Mouse (Mus musculus): ENCODE measurements around the gene Nr1d1.
"Not testable (repeated sequence)": the region's sequence is repeated elsewhere in the genome, so short reads cannot be mapped to it uniquely, and the experiment has no call there.

The Nr1d1 gene

DNA sequence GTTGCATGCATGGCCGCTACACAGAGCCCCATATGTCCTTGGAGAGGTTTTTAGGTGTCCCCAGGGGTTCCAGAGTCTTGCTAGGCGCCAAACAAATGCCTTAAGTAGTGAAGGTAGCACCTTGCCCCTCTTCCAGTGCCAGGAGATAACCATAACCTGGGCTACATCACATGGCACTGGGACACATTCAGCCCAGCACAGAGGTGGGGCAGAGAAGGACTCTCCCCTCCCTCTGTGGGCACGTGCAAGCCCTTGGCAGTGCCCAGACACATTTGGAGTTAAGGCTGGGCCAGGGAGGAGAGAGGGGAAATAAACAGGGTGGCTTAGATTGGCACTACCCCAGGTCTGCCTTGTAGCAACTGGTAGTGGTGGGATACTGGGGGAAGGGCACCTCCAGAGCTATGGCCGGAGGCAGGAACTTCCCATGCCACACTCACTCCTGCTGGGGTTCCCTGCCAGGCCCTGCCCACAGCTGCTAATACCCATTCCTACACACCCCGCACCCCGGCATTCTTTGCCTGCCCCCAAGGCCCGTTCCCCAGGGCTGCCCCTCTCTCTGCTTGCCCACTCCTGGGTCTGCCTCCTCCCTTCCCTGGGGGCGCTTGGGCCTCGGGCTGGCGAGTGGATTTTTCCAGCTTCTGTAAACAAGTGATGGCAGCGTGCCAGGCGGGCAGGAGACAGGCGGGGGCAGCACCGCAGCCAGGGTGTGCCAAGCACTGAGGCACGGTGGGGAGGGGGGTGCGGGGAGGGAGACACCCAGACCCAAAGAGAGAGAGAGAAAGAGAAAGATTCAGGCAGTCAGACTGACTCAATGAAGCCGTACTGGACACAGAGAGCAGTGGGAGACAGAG lies 24.6 kb downstream of the Nr1d1 start:
- peak; percentile 70 to 82 for DNase-seq

DNA sequence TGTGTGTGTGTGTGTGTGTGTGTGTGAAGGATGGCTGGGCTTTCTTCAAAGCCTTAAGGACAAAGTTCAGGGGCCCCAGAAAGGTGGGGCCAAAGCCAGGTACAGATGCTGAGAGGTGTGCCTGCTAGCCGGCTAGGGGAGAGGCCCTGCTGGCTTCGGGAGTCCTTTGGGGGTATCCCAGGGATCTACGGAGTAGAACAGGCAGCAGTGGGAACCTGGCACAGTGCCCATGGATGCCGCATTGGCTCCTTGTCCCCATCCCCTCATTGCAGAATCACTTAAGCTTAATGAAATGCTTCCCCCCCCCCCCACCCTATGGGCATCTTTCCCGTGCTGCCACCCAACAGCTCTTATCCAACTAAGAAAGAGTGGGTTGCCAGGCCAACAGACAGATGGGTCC lies 25.4 kb downstream of the Nr1d1 start:
- peak in 1 of 2 experiments; percentile 50 for DNase-seq

DNA sequence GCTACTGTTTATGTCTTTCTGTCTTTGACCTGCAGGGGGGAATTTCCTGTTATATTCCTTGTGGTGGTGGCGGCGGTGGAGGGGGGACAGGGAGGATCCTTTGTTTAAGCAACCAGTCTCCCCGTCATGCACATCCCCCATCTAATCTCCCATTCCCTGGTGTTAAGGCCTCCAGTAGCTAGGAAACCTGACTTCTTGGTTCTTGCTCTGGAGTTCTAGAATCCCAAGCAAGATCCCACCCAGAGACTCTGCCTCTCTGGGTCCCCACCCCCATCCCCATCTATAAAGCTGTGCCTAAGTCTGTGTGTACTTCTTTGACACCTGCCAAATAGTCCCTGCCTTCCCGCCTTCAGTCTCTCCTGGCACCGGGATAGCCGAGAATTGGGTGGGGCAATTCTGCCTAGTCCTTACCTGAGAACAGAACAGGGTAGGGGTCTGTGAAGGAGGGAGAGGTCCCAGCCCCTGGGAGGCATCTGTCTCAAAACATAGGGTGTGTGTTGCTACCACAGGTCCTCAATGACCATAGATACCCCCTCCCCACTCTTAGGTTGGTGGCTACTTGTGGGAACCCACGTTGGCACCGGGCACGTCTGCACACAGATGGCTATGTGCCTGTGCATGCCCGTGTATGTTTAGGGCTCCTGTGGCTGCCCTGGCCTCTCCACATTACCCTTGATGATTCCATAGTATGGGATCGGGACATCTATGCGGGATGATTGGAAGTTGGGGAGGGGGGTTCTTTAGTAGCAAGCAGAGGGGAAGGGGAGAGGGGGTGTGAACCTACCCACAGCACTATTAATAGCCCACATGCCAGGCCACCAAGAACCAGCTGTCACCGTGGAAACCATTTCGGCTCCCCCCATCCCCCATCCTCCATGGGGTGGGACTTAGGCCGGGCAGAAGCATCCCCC lies 26.4 kb downstream of the Nr1d1 start:
- DNase-seq: peak in 1 of 2 experiments; percentile 34

DNA sequence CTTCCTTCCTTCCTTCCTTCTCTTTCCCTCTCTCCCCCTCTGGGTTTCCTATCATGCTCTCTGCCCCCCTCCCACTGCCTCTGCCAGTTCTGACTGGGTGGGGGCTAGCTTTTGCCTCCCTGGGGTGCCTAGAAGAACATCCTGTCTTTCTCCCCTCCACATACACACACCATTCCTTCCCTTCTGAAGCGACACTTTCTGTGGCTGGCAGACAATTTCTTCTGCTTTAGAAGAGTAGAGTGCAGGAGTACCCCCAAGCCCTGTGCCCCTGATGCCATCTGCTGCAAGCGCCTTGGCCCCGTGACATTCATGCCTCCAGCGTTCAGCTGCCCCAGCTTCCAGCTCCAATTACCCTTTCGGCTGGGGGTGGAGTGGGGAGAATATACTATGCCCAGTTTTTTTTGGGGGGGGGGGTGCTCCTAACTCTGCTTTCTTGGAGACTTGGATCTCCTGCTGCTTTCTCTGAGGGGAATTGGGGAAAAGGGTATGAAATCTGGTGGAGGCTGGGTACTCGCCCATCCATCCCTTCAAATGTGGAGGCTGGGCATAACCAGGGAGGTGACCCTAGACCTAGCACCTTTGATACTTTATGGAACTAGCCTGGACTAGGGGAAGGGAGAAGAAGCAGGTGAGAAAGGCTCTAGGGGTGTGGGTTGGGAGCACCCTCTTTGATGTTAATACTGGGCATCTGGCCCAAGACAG lies 27.2 kb downstream of the Nr1d1 start:
- peak; percentile 57 to 59 for DNase-seq

DNA sequence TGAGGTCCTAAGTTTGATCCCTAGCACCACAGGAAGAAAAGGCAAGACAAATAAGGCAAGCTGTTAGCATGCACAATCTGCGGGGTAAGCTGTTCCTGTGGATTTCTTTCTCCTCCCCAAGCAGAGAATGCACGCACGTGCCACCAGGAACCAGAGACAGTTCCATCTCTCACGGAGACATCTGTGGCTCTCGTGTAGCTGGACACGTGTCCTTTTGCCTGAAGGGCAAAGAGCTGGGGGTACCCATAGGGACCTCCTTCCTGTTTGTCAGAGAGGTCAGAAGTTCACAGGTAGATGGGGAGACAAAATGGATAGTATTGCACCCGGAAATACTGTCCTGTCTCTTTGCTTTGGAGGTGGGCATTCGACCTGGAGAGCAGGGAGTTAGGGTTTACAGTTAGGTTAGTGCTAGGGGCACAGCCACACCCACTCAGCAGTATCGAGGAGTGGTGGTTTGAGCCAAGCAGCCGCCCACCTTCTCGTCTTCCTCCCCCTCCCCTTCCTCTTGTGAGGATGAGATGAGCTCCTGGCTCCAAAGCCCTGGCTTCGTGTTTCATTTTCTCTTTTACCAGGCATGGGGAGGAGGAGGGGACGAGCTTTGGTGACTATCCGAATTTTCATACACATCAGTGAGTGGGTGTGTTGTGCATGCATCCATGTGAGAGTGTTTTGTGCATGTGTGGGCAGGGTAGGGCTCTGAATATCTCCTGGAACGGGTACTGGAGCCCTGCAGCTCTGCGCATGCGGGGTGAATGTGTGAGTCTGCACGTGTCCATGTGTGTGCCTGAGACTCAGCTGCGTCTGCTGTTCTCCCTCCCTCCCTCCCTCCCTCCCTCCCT lies 28.1 kb downstream of the Nr1d1 start:
- DNase-seq: peak; percentile 94 to 95

DNA sequence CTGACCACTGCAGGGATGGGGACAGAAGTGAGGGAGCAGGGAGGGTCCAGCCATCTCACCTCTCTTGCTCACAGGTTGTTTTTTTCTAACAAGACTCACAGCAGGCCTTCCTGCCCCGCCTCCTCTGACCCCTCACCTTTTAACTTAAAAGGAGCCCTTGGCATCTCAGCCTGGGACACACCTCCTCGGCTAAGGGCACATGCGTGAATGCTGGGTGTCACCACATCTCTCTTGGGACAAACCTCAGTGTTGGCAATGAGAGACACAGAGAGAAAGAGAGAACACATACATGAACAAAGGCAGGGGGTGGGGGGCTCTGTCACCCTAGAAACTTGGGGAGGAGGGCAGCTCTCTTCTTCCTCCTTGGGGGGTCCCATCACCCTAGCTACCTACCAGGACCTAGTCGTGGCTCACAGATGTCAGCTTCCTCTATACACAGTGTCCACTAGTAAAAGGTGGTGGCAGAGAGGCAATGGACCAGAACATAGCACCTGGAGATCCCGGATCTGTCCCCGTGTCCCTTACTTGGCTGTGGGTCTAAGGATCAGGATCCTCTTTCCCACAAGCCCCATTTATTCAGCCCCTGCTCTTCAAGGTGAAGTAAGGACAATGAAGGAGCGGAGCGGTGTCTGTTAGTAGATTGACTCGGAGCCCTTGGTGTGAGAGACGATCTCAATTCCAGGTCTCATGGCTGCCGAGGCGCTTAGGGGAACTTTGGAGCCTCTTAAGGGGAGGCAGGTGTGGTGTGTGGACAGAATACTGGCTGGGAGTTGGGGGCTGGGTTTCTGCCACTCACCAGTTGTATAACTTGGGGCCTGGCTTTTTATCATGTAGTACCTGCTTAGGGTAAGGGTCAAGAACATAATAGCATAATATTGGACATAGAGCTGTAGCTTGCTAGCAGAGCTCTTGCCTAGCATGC lies 28.9 kb downstream of the Nr1d1 start:
- DNase-seq: no peak

DNA sequence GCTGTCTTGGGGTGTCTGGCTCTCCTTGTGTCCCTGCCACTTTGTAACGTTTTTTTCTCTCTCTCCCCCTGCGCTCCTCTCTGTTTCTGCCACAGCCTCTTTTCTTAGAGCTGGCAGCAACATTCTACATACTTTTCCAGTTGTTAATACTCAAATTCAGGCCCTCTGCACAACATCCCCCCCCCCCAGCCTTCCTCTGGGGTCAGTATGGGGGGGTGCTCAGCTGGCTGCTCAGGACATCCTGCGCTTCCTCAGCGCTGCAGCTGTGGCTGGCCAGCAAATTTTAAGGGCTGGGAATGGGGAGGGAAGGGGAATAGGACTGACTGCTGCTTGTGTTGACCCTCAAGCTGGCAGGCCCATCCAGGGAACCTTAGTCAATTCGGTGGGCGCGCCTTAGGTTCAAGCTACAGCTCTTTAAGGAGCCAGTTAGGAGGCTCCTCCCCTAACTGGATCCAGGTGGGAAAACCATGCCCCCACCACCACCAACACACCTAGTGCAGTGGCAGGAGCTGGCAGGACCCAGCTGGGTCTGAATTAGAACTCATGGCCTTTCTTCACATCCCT lies 30.6 kb downstream of the Nr1d1 start:
- DNase-seq: no peak

DNA sequence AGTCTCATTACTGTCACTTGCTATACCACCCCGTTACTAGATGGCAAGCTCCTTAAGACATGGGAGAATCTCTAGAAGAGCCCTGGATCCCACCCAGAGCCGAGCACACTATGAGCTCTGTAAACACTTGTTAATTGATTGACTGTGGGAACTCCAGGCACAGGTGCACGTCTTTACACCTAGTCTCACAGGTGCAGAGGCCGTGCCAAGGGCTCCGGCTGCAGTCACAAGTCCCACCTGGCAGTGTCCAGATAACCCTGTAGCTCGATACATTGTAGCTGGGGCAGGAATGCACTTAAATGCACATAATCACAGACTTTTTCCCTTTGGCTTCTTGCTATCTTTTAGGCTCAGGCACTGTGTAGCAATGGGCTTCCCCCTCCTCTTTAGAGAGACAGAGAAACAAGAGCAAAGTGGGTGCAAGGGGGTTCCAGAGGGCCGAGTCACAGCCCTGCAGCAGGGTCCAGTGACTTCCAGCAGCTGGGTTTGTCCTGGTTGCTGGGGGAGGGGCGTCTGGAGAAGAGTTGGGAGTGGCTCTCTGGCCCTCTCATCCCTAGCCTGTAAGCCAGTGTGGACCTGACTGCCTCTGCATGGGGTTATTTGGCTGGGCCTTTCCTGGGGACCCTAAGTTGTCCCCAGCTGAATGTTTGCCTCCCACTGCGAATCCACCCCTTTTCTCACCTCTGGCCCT lies 31.3 kb downstream of the Nr1d1 start:
- DNase-seq: peak in 1 of 2 experiments; percentile 31

DNA sequence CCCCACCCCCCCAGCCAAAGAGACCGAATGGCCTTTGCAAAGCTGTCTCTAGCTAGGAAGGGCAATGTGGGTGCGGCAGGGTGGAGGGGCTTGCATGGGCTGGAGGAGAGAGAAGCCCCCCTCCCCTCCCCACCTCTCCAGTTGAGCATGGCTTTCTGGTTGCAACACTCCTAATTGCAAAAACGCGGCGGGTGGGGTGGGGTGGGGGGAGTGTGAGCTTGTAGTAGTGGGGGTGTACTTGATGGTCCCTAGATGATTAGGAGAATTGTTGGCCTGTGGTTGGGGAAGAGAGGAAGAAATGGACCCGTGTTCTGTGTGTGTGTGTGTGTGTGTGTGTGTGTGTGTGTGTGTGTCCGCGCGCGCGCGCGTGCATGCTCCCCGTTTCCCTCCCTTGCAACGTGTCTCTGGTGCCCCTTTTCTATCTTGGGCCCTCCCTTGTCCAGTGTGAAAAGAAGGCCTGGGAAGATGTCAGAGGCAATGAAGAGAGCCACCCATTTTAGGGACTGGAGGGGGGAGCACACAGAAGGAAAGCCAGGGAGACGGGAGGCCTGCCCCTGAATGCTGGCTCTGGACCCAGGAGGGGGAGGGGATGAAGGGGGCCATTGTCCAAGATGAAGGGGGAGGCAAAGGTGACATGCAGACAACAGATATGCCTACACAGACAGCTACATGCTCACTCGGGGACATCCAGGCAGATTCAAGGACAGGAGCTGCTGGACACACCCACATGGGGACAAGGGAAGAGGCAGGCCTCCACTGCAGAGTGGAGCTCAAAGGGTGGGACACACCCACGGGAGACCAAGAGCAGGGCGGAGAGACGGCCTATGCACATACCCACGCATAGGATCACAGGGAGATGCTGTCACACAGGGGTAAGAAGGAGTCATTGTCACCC lies 32.5 kb downstream of the Nr1d1 start:
- DNase-seq: peak in 1 of 2 experiments; percentile 37

DNA sequence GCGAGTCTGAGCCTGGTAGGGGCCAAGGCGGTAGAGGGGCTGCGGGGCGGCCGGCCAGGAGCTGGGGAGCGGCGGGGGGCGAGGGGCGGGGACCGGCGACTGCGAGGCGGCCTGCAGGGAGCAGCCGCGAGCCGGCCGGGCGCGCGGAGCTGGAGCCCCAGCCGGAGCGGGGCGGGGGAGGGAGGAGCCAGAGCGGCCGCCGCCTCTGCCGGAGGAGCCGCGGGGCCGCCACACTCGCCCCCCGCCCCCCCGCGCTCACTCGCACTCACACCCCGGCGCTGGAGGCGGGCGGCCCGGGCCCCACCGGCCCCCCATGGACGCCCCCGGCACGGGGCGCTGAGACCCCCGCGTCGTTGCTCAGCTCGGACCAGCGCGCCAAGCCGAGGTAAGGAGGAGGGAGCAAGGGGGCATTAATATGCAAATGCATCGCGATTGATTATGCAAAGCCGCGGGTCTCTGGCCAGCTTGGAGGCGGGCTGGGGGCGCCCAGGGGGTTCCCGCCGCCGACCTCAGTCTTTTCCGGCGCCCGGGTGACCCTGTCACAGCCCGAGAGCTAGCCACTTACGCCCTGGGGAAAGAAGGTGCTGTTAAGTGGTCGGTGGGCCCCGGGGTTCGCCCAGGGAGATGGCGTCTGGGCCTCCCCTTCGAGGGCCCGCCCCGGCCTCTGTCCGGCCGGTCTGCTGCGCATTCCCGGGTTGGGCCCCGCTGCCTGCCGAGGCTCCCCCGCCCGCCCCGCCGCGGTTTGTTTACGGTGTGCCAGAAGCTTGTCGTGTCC lies 33.3 kb downstream of the Nr1d1 start:
- DNase-seq: peak; percentile 71 to 86

DNA sequence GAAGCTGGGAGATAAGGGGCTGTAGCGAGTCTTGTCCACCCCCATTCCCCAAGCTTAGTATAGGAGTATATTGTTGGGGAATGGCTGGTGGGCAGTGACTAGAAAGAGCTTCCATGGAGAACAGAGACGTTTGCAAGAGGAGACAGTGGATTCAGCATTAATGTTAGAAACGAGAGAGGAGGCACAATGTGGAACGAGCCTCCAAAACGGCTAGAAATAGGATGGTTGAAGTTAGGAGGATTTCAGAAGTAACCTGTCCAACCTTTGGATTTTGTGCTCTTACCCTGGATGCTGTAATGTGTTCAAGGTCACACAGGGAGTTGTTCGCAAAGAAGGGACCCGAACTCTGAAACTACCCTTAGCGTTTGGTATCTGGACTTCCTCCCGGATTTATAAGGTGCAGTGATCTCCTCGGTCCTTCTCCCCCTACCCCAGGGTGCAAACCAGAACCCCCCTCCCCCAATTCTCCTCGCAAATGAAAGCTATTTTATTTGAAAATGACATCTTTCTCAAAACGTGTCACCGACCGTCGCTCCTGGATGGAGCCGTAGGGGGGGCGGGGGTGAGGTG lies 34.0 kb downstream of the Nr1d1 start:
- no peak for DNase-seq

DNA sequence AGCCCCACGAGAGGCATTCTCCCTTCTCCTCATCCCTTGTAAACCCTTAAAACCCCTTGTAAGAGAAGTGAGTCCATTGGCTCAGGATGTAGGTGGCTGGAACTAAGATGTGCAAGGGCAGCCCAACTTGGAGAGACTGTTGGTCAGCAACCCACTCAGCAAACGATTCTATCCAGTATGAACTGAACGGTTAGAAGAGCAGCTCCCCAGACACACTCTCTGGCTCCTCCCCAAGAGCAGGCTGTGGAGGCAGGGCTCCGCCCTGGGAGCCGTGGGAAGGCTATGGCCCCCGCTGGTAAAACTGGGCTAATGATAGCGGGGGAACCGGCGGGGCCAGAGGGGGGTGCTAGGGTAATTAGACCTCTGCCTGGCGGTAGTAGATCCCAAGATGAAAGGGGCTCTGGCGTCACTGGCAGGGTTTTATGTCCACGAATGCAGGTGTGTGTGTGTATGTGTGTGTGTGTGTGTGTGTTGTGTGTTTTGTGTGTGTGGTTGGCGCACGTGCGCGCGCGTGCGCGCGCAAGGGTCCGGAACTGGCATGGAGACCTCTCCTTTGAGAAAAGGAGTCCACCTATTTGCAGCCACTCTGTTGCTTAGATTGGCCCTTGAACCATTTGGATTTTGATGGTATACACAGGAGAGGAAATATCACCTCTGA lies 34.6 kb downstream of the Nr1d1 start, which contains the start of gene Thra:
Thra (plus strand) TSS at position 246 of the 658 bp plus-strand sequence.
- DNase-seq: peak; percentile 60 to 62

DNA sequence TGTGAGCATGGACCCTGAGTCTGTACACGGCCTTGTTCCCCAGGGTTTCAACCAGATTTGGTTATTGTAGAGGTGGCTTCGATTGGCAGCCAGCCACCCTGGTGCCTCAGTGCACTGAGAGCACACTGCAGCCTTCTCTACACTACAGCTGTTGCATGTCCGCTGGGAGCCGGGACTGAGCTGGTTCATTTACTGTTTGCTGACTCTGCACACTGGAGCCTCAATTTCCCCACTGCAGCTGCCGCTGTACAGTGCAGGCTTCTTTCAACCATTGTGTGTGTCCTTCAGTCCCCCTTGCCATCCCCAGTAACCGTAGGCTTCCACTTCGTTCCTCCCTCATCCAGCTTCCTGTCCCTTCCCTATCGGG lies 35.1 kb downstream of the Nr1d1 start:
- DNase-seq: no peak

DNA sequence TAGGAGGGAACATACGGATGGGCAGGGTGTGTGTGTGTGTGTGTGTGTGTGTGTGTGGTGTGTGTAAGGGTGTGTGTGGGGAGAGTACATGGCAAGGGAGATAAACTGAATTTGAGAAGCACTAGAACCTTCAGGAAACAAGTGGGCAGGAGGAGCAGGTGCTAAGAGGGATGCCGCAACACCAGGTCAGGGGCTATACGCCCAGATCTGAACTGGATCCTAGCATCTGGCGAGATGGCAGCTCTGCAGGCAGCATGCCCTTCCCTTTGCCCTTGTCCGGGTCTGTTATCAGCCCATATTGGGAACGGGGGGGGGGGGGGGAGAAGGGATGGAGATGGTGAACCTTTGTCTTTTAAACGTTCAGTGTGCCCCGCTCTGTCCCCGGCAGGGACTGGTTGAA lies 36.2 kb downstream of the Nr1d1 start:
- DNase-seq: no peak

DNA sequence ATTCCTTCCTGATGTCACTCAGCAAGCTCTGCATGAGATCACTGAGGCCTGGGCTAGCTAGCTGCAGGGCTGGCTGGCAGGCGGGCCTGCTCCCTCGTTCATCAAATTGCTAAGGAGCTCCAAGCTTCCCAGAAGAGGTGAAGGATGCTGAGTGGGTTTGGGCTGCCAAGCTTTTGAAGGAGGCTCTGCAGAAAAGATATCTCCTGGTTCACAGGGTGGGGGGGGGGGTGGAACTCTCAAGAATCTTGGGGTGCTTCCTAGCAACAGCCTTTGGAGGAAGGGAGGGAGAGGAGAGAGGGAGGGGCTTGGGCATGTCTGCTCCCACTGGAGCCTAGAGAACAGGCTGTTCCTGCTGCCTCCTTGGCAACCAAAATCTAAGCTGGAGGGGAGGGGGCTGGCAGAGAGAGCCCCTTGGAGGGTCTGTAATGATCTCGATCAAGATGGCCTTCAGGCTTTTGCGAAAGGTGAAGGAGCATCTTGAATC lies 36.7 kb downstream of the Nr1d1 start:
- no peak for DNase-seq

DNA sequence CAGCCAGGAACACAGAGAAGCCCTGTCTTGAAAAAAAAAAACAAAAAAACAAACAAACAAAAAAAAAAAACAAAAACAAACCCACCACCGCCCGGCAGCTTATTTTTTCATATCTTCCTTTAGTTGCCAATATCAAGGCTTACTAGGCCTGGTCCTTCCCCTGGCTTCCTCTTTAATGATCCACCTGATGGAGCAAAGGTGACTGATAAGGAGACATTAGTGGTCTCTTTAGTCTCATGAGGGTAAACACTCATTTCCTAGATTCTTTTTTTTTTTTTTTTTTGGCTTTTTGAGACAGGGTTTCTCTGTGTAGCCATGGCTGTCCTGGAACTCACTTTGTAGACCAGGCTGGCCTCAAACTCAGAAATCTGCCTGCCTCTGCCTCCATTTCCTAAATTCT lies 37.9 kb downstream of the Nr1d1 start:
- not testable (repeated sequence) for DNase-seq

DNA sequence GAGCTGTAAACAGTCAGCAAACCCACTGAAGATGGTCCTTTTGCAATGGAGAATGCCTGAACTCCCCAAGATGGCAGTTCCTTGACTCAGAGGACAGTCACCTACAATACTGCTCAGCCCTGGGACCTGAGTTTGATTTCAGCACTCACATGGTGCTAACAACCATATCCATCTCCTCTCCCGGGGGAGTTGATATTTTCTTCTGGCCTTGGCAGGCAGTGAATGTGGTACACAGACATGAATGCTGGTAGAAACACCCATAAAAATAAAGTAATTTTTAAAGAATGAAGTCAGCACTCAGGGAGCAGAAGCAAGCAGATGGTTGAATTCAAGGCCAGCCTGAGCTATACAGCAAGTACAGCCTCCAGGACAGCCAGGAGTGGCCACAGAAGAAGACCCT lies 39.0 kb downstream of the Nr1d1 start:
- no peak for DNase-seq

Measured in cerebellum, postnatal 36 days (tissue).